Mouse (Mus musculus) G1E (cell line): Measurements from ENCODE around the gene Rnf214.

ENCODE experiments used
- CTCF ChIP-seq: IDR thresholded peaks from 2 replicates; pipeline ENCODE4 v1.5.1; 2012; ENCODE audit warnings: low read depth, low read length, inconsistent platforms, mixed read lengths
- POLR2AphosphoS5 ChIP-seq: IDR thresholded peaks from 2 replicates; pipeline ENCODE4 v1.6.1; 2012; ENCODE audit warnings: low read depth, low read length, inconsistent platforms; ENCODE audit not compliant: insufficient replicate concordance
- TAL1 ChIP-seq: conservative IDR thresholded peaks from 2 replicates; pipeline ENCODE4 v1.6.1; 2012; ENCODE audit warnings: low read depth, low read length, inconsistent platforms, mixed read lengths

GRCm38 (mm10) chr9:45946182-45946871, 39.6 kb upstream of the Rnf214 start:
- no peak for TF ChIP-seq CTCF
- TF ChIP-seq TAL1 = no peak
- no peak for TF ChIP-seq POLR2AphosphoS5
